ENCODE assay signal across 9 mouse cellular contexts in genomic region chr9:56463686-56464515, GRCm38 (mm10). TPM values are rescaled to one million over a fixed set of nuclear protein-coding genes. Genes with fewer than 3 reads are reported as not detected.
A peak's percentile ranks its signal among the peaks of the same experiment; 100 is the strongest.
DNase-seq lines count a peak whose midpoint lies in the region; ATAC-seq and TF ChIP-seq lines count a peak whose summit lies in the region.
"Had no signal": no experiment of that assay in that cellular context is flagged by ENCODE, and none has a peak within 500 bp of the region (broad histone marks: within the 10 kb centered on the region; RNA-seq: fewer than 3 reads in every experiment).

No protein-coding gene starts in this region.

- no peaks in the 10 kb centered on the region for H3K9me3 ChIP-seq in heart, embryonic 11.5 days (replicated peaks; ENCODE audit: control insufficient read depth, low read length)
- no peaks in the 10 kb centered on the region for H3K9me3 ChIP-seq in kidney, postnatal 0 days (replicated peaks; ENCODE audit: low read length)
- H3K9me3 ChIP-seq in stomach, postnatal 0 days (ENCODE audit: control insufficient read depth, low read length) = no peaks in the 10 kb centered on the region
- no peaks in the 10 kb centered on the region for H3K9me3 ChIP-seq in forebrain, postnatal 0 days (ENCODE audit: low read length)
- H3K9me3 ChIP-seq: hindbrain, embryonic 15.5 days had no signal

- H3K27ac ChIP-seq in heart, embryonic 11.5 days (ENCODE audit: low read depth, low read length) = peak overlapping the region; percentile 42; the same call in 1 of the 2 replicates
- peak overlapping the region; percentile 69 for H3K27ac ChIP-seq in kidney, postnatal 0 days
- peak overlapping the region; percentile 53 for H3K27ac ChIP-seq in stomach, postnatal 0 days (replicated peaks)
- no peak overlapping the region for H3K27ac ChIP-seq in forebrain, postnatal 0 days (ENCODE audit: low read depth, low read length)

- no peak overlapping the region for H3K4me2 ChIP-seq in heart, embryonic 11.5 days
- H3K4me2 ChIP-seq in kidney, postnatal 0 days (ENCODE audit: low read length) = no peak overlapping the region
- H3K4me2 ChIP-seq in stomach, postnatal 0 days (replicated peaks; ENCODE audit: low read depth) = no peak overlapping the region
- H3K4me2 ChIP-seq in forebrain, postnatal 0 days (ENCODE audit: low read depth) = no peak overlapping the region

- H3K4me3 ChIP-seq in heart, embryonic 11.5 days (ENCODE audit: low read depth, low read length) = no peak overlapping the region
- no peak overlapping the region for H3K4me3 ChIP-seq in kidney, postnatal 0 days (replicated peaks; ENCODE audit: low read depth, low read length)
- no peak overlapping the region for H3K4me3 ChIP-seq in stomach, postnatal 0 days (ENCODE audit: low read depth, low read length)
- no peak overlapping the region for H3K4me3 ChIP-seq in forebrain, postnatal 0 days (ENCODE audit: low read depth, low read length)
- H3K4me3 ChIP-seq: hindbrain, embryonic 15.5 days had no signal

- ATAC-seq in heart, embryonic 11.5 days (replicated peaks; ENCODE audit: insufficient number of reproducible peaks, low FRiP score, low TSS enrichment) = no peak
- ATAC-seq in kidney, postnatal 0 days (replicated peaks; ENCODE audit: low FRiP score, low read depth) = peak; percentile 59; the same call in 1 of the 2 replicates
- ATAC-seq in stomach, postnatal 0 days (ENCODE audit: low FRiP score, low TSS enrichment) = peak; percentile 57; the same call in 1 of the 2 replicates
- ATAC-seq in activated CD4-positive, CD25-positive, alpha-beta regulatory T cell, adult 4 months = no peak
- ATAC-seq in forebrain, postnatal 0 days = no peak

- peaks cover 22% of the 10 kb centered on the region for H3K4me1 ChIP-seq in heart, embryonic 11.5 days (ENCODE audit: control insufficient read depth, insufficient read depth, low read length)
- H3K4me1 ChIP-seq in kidney, postnatal 0 days (replicated peaks; ENCODE audit: insufficient read depth, low read length) = peaks cover 27% of the 10 kb centered on the region
- peaks cover 8% of the 10 kb centered on the region; the same call in 1 of the 2 replicates for H3K4me1 ChIP-seq in stomach, postnatal 0 days (replicated peaks; ENCODE audit: control insufficient read depth, insufficient read depth)
- H3K4me1 ChIP-seq in forebrain, postnatal 0 days (ENCODE audit: insufficient read depth) = no peaks in the 10 kb centered on the region

- peaks cover 3% of the 10 kb centered on the region; the same call in 1 of the 2 replicates for H3K36me3 ChIP-seq in heart, embryonic 11.5 days (ENCODE audit: control insufficient read depth, insufficient read depth, low read length)
- no peaks in the 10 kb centered on the region for H3K36me3 ChIP-seq in kidney, postnatal 0 days (ENCODE audit: insufficient read depth, low read length)
- H3K36me3 ChIP-seq in stomach, postnatal 0 days (ENCODE audit: control insufficient read depth, insufficient read depth, low read length) = no peaks in the 10 kb centered on the region; the same call in 1 of the 2 replicates
- H3K36me3 ChIP-seq in forebrain, postnatal 0 days (ENCODE audit: insufficient read depth) = peaks cover 3% of the 10 kb centered on the region; the same call in 1 of the 2 replicates
- H3K36me3 ChIP-seq: hindbrain, embryonic 15.5 days had no signal

- TF ChIP-seq CTCF in kidney, postnatal 0 days (IDR thresholded peaks at IDR 0.05; ENCODE audit: low read depth) = no peak
- TF ChIP-seq CTCF in stomach, postnatal 0 days (IDR thresholded peaks at IDR 0.05; ENCODE audit: low read depth) = no peak
- TF ChIP-seq CTCF in forebrain, postnatal 0 days (IDR thresholded peaks at IDR 0.05; ENCODE audit: low read depth) = no peak

- WGBS in heart, embryonic 11.5 days (ENCODE audit: insufficient replicate concordance) = 54% methylated on average over 4 of the region's 4 CpGs
- WGBS in kidney, postnatal 0 days = 36% methylated on average over 4 of the region's 4 CpGs
- 42% methylated on average over 4 of the region's 4 CpGs for WGBS in stomach, postnatal 0 days
- WGBS in forebrain, postnatal 0 days = 64% methylated on average over 4 of the region's 4 CpGs

- TF ChIP-seq EP300 in stomach, postnatal 0 days (optimal IDR thresholded peaks at IDR 0.05) = no peak

- DNase-seq in urinary bladder, postnatal 14 days (ENCODE audit: low spot score) = peak; percentile 16
- DNase-seq in urinary bladder, postnatal 4 days (ENCODE audit: low spot score in 2 of 2) = no peak
- peak; percentile 93 for DNase-seq in kidney, postnatal 0 days (ENCODE audit: low spot score)
- DNase-seq in stomach, postnatal 0 days (ENCODE audit: low spot score) = peak; percentile 24
- DNase-seq in left cerebral cortex, postnatal 25 days (ENCODE audit: low spot score in 2 of 2) = no peak
- no peak for DNase-seq in forebrain, postnatal 0 days

- intact Hi-C loops in left cerebral cortex, postnatal 25 days (cut with DNase I) = no loop called here

- H3K27me3 ChIP-seq in heart, embryonic 11.5 days (ENCODE audit: control insufficient read depth, insufficient read depth, low read length) = no peaks in the 10 kb centered on the region
- H3K27me3 ChIP-seq in kidney, postnatal 0 days (ENCODE audit: insufficient read depth, low read length) = no peaks in the 10 kb centered on the region
- no peaks in the 10 kb centered on the region for H3K27me3 ChIP-seq in stomach, postnatal 0 days (ENCODE audit: control insufficient read depth, insufficient read depth, low read length)
- H3K27me3 ChIP-seq in forebrain, postnatal 0 days (ENCODE audit: insufficient read depth, low read length) = no peaks in the 10 kb centered on the region
- H3K27me3 ChIP-seq: hindbrain, embryonic 15.5 days had no signal

- H3K9ac ChIP-seq in heart, embryonic 11.5 days (ENCODE audit: low read depth, low read length) = no peak overlapping the region
- H3K9ac ChIP-seq in kidney, postnatal 0 days (ENCODE audit: low read depth, low read length) = no peak overlapping the region
- no peak overlapping the region for H3K9ac ChIP-seq in stomach, postnatal 0 days (ENCODE audit: low read length)
- no peak overlapping the region for H3K9ac ChIP-seq in forebrain, postnatal 0 days
- H3K9ac ChIP-seq: hindbrain, embryonic 15.5 days had no signal

RNA-seq across cellular contexts. Expression of gene Hmg20a, which starts 45.5 kb away (rescaled TPM):
- 53.3 and 62.4 TPM in 2 replicates for polyA plus RNA-seq in heart, embryonic 11.5 days (2014; fragmentation: Nextera tagmentation; extraction: Ambion mirVana)
- polyA plus RNA-seq in kidney, postnatal 0 days (2015; fragmentation: Nextera tagmentation; extraction: Ambion mirVana) = 36.2 and 39.1 TPM in 2 replicates
- polyA plus RNA-seq in stomach, postnatal 0 days (2015; fragmentation: Nextera tagmentation; extraction: Ambion mirVana) = 15.2 and 15.6 TPM in 2 replicates
- polyA plus RNA-seq in activated CD4-positive, CD25-positive, alpha-beta regulatory T cell, adult 4 months (2017; shearing (Covaris generic)) = 10 to 100 TPM; 37.9 to 42.2 TPM
- 10 to 100 TPM; 62.3 to 64.5 TPM for total RNA-seq in left cerebral cortex, postnatal 25 days (2021)
- total RNA-seq in forebrain, postnatal 0 days (2014; rRNA removed) = 49.5 and 64.7 TPM in 2 replicates
- 58.2 and 74.1 TPM in 2 replicates for polyA plus RNA-seq in forebrain, postnatal 0 days (2015; fragmentation: Nextera tagmentation; extraction: Ambion mirVana)

RNA-seq across cellular contexts. Expression of gene Peak1, which starts 46.0 kb away (rescaled TPM):
- 14.4 and 16.1 TPM in 2 replicates for polyA plus RNA-seq in heart, embryonic 11.5 days (2014; fragmentation: Nextera tagmentation; extraction: Ambion mirVana)
- polyA plus RNA-seq in kidney, postnatal 0 days (2015; fragmentation: Nextera tagmentation; extraction: Ambion mirVana) = 11.6 and 12.2 TPM in 2 replicates
- polyA plus RNA-seq in stomach, postnatal 0 days (2015; fragmentation: Nextera tagmentation; extraction: Ambion mirVana) = 4.2 and 4.5 TPM in 2 replicates
- 10 to 100 TPM; 13.4 to 15.3 TPM for polyA plus RNA-seq in activated CD4-positive, CD25-positive, alpha-beta regulatory T cell, adult 4 months (2017; shearing (Covaris generic))
- total RNA-seq in left cerebral cortex, postnatal 25 days (2021) = 10 to 100 TPM; 34.1 to 34.3 TPM
- 7.7 TPM in 2 replicates for total RNA-seq in forebrain, postnatal 0 days (2014; rRNA removed)
- 2.6 and 4.1 TPM in 2 replicates for polyA plus RNA-seq in forebrain, postnatal 0 days (2015; fragmentation: Nextera tagmentation; extraction: Ambion mirVana)

Comparison
In these comparisons a context has a peak if more than half of its experiments do, and no peak if none do; other contexts are left out.
1. DNase-seq: peak in urinary bladder, postnatal 14 days (single experiment), kidney, postnatal 0 days (single experiment) and stomach, postnatal 0 days (single experiment); none in urinary bladder, postnatal 4 days (0 of 2), left cerebral cortex, postnatal 25 days (0 of 2) and forebrain, postnatal 0 days (single experiment).
2. ATAC-seq: peak in kidney, postnatal 0 days (single experiment) and stomach, postnatal 0 days (single experiment); none in heart, embryonic 11.5 days (single experiment), activated CD4-positive, CD25-positive, alpha-beta regulatory T cell, adult 4 months (single experiment) and forebrain, postnatal 0 days (single experiment).